Mouse (Mus musculus) brown adipose tissue, adult 24 weeks (tissue): ENCODE data around the gene Hbq1b. TPM values are rescaled to one million over a fixed set of nuclear protein-coding genes. Genes with fewer than 3 reads are reported as not detected.

Experiments used
- H3K27ac ChIP-seq: fragments of 200-500 bp; replicated peaks from 2 replicates; pipeline ENCODE4 v1.5.1; 2012; ENCODE audit warnings: low read depth, mild to moderate bottlenecking, low read length
- H3K4me1 ChIP-seq: fragments of 200-500 bp; 2 replicates; pipeline ENCODE4 v1.6.1; 2012; ENCODE audit warnings: low read length, mixed read lengths; ENCODE audit not compliant: control insufficient read depth, insufficient read depth, insufficient read length
- H3K4me3 ChIP-seq: fragments of 200-500 bp; 2 replicates; pipeline ENCODE4 v1.5.1; 2012; ENCODE audit warnings: low read depth, mild to moderate bottlenecking, low read length, moderate library complexity; ENCODE audit not compliant: insufficient read depth
- polyA plus RNA-seq: library from polyadenylated mRNA; stranded (reverse); fragments of >200 nt; gene quantifications from 2 replicates; pipeline ENCODE4 v1.2.4, GENCODE M21; 2012; ENCODE audit not compliant: missing spikeins, insufficient read depth, insufficient read length

The Hbq1b gene
- polyA plus RNA-seq, 1 experiment, result not detected

DNA sequence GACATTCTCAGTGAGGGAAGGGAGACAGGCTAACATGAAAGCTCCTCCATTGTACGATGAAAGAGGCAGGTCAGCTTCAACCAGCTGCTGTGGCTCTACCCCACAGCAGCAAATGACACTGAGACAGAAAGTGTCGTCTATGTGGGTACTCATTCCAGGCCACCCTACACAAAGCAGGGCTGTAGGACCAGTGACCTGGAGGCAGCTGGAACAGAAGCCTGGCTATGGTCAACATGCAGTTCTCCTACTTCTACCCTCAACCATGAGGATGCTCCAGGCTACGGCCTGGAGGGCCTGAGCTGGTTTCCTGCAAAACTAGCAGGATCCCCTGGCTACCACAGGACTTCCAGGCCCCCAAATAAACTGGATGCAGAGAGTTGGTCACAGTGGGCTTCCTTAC, 30.2 kb upstream of the Hbq1b start:
- Histone ChIP-seq H3K4me3 (no peak overlapping the region), H3K27ac (no peak overlapping the region), H3K4me1 (no peaks in the 10 kb centered on the region)

GRCm38 (mm10) chr11:32262674-32263415, 23.9 kb upstream of the Hbq1b start:
- no peaks in the 10 kb centered on the region for H3K4me1 ChIP-seq

GRCm38 (mm10) chr11:32265117-32265738, 21.5 kb upstream of the Hbq1b start:
- Histone ChIP-seq H3K4me3 (no peak overlapping the region), H3K27ac (no peak overlapping the region)

More at GRCm38 (mm10) chr11:32262674-32263415, 23.9 kb upstream of the Hbq1b start:
- Histone ChIP-seq H3K27ac (no peak overlapping the region), H3K4me3 (no peak overlapping the region)

GRCm38 (mm10) chr11:32266194-32266593, 20.6 kb upstream of the Hbq1b start:
- H3K4me3 ChIP-seq, result no peak overlapping the region
- H3K4me1 ChIP-seq, result no peaks in the 10 kb centered on the region
- H3K27ac ChIP-seq, result no peak overlapping the region

More at GRCm38 (mm10) chr11:32265117-32265738, 21.5 kb upstream of the Hbq1b start:
- H3K4me1 ChIP-seq, result no peaks in the 10 kb centered on the region

GRCm38 (mm10) chr11:32266776-32267175, 20.0 kb upstream of the Hbq1b start:
- Histone ChIP-seq H3K4me3 (peak overlapping the region; percentile 98), H3K4me1 (no peaks in the 10 kb centered on the region), H3K27ac (peak overlapping the region; percentile 91)

DNA sequence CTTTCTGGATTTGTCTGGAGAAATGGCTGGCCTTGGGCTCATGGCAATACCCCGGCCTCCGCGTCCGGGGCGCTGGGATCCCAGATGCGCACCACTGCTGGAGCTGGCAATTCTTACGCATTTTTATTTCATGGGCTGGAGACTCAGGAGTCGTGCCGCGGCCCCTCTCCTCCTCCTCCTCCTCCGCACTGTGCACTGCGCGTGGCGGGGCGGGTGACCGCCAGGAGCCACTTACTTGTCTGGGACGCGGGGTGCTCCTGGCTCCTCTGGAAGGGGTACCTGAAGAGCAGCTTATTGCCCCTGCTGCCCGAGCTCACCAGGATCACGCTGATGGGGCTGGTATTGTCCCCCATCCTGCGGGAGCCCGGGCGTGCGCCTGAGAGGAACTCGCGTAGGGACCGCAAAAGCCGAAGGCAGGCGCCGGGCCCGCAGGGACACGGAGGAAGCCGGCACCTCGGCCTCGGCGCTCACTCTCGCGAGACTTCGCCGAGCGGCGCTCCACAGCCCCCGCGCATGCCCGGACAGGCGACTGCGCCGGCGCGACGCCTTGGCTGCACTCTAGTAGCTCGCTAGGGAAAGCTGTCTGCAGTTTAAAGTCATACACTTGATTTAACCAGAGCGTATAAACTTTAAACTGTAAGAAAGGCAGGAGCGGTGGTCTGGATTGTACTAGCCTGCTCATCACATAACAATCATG, 19.4 kb upstream of the Hbq1b start, which contains the start of gene Nprl3:
Gene Nprl3, minus strand, starts transcription at position 520 of the 697 bp plus-strand sequence.
- Histone ChIP-seq H3K4me1 (no peaks in the 10 kb centered on the region), H3K27ac (peak within 1 kb of the TSS; percentile 91), H3K4me3 (peak within 1 kb of the TSS; percentile 98)

- Histone ChIP-seq H3K4me1 (no peaks in the 10 kb centered on the region), H3K27ac (no peak overlapping the region), H3K4me3 (peak overlapping the region; percentile 41; the same call in 1 of the 2 replicates)
These were observed 18.8 kb upstream of the Hbq1b start for GRCm38 (mm10) chr11:32267964-32268363.

DNA sequence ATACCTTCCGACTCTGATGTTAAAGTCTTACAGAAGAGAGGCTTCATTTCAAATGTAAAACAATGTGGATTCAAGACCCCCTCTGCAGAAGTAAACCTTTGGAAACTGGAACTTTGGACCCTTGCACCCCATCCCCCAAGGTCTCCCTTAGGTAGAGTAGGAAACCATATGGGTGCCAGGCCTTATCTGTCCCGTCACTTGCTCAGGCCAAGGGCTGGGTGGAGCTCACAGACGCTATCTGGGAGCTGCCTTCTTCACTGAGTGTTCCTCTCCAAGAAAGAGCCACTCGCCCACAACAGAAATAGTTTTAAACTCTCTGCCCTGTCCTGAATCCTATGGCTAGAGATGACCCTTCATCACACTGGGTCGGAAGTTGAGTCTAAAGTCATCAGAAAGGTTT, 17.8 kb upstream of the Hbq1b start:
- H3K4me3 ChIP-seq, result no peak overlapping the region
- no peaks in the 10 kb centered on the region for H3K4me1 ChIP-seq
- H3K27ac ChIP-seq, result no peak overlapping the region

DNA sequence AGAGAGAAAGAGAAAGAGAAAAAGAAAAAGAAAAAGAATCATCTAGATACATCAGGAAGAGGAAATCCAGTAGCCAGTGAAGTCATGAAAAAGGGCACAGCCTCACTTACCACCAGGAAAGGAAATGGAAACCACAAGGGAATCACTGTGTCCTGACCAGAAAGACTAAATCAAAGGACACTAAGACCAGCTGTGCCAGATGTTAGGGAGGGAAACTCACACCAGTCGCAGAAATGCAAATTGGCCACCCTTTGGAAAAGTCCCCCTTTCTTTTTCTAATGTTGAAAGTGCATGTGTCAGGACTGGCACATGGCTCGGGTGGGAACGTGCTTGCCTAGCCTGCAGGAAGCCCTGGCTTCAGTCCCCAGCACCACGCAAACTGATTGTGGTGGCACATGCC, 15.6 kb upstream of the Hbq1b start:
- Histone ChIP-seq H3K27ac (no peak overlapping the region), H3K4me1 (no peaks in the 10 kb centered on the region), H3K4me3 (no peak overlapping the region)

DNA sequence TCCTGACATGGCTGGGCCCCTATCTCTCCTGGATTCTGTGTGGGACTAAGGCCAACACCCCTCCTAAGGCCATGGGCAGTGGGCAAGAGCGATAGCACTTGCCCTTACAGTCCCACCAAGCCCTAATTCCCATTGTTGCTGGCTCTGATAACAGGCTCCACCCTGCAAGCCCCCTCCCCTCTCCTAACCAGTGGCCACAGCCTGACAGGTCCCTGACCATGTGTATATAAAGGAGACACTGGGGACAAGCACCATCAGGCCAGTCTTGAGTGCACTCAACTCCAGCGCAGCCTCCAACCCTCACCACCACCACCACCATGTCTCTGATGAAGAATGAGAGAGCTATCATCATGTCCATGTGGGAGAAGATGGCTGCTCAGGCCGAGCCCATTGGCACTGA, 10.4 kb upstream of the Hbq1b start, which contains the start of gene Hba-x:
Gene Hba-x, plus strand, starts transcription at position 54 of the 400 bp plus-strand sequence.
- no peak within 1 kb of the TSS for H3K4me3 ChIP-seq
- no peak within 1 kb of the TSS for H3K27ac ChIP-seq
- no peaks in the 10 kb centered on the region for H3K4me1 ChIP-seq

DNA sequence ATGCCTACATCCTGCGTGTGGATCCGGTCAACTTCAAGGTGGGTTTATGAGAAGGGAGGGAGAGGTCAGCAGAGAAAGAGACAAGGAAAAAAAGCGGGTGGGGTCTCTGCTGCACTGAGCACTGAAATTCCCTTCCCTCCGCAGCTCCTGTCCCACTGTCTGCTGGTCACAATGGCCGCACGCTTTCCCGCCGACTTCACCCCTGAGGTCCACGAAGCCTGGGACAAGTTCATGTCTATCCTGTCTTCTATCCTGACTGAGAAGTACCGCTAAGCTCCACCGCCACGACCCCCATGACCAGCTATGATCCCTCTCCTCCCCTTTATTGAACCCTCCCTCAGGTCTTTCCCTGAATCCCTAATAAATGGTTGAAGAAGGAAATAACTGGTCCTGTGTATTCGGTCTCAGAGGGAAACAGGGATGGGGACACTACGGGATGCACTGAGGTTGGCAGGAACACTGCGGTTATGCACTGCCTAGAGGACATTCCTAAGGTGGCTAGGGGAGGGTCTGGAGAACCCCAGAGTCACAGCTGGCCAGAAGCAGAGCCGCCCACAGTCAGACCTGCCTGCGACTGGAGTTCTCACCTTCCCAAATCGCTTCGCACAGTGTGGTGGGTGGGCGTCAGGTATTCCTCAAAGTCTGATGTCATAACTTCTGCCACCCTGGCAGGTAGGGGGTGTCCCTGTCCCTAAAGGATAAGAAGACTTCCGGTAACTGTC, 8.9 kb upstream of the Hbq1b start:
- Histone ChIP-seq H3K4me1 (no peaks in the 10 kb centered on the region), H3K27ac (no peak overlapping the region), H3K4me3 (no peak overlapping the region)

DNA sequence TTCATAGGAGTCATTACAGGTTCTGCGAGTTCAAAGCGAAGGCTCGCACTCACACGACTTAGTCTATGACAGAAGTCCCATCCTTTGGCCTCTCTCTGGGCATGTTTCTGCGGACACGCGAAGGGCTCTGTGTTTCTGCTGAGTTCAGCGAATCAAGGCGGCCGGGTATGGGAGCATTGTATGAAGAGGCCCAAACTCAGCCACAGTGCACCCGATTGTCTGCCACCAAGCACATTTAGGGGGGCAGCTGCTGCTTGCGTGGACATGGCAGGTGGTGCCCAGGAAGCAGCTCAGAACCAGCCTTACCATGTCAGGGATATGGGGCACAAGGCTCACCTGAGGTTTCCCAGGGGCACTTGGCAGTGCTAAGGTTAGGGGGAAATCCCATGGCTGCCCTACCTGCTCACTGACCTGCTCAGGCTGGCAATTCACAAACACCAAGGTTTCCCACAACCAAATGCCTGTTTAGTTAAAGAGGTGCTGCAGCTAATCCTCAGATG, 8.3 kb upstream of the Hbq1b start:
- H3K4me3 ChIP-seq, result no peak overlapping the region
- no peaks in the 10 kb centered on the region for H3K4me1 ChIP-seq
- H3K27ac ChIP-seq, result no peak overlapping the region

- H3K27ac ChIP-seq, result no peak overlapping the region
- no peaks in the 10 kb centered on the region for H3K4me1 ChIP-seq
- H3K4me3 ChIP-seq, result no peak overlapping the region
These were observed 6.1 kb upstream of the Hbq1b start for GRCm38 (mm10) chr11:32280646-32281045.

DNA sequence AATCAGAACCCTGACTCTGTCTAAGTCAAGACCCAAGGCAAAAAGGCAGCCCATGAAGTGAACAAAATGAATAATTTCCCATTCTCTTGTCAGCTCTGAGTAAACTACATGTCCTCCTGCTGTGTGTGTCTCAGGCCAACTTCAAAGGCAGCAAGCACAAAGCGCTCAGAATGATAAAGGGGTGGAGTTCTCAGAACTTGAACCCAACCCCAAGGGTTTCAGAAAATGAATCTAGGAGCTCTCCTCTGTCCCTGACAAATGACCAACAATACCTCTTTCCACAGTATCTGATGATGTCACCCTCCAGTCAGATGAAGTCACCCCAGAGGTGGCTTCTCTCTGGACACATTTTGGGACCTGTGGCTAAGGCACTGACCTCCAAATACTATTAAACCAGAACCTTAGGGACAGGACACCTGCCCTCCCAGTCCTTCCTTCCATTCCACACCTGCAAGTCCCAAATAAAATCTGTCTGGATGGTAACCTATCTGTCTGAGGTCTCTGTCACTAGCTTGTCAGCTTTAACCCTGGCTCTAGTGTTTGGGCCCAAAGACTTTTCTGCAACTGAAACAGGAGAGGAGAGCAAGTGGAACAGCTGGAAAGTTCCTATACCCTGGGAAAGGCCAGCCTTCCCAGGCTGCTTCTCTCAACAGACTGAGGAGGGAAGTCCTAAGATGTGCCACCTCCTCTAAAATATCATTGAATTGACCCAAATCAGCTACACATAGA, 5.2 kb upstream of the Hbq1b start:
- Histone ChIP-seq H3K27ac (no peak overlapping the region), H3K4me3 (no peak overlapping the region), H3K4me1 (no peaks in the 10 kb centered on the region)
